In the genomic region with DNA sequence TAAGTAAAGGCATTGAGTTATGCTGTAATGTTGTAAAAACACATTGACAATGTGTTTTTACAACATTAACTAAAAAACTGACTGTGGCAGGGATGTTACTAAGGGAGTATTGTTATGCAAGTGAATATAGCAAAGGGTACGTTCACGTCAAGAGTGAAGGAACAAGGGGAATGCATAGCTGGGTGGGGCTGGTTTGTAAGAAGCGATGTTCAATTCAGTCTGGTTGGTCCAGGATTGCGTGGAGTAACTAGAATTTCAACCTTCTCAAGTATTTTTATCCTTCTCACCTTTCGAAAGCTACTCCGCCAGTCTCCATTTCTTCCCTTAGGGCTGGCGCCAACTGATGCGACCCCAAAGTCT, we compare ENCODE assay signal across 8 mouse cellular contexts. TPM values are rescaled to one million over a fixed set of nuclear protein-coding genes. Genes with fewer than 3 reads are reported as not detected.
DNase-seq lines count a peak whose midpoint lies in the region; ATAC-seq and TF ChIP-seq lines count a peak whose summit lies in the region.

No protein-coding gene starts in this region.

- TF ChIP-seq POLR2A in spleen, adult 2 months (IDR thresholded peaks at IDR 0.05; ENCODE audit: low read depth, low read length): no peak
- no peak for TF ChIP-seq POLR2A in limb, embryonic 14.5 days (IDR thresholded peaks at IDR 0.05; ENCODE audit: borderline replicate concordance, extremely low read depth, insufficient read depth, insufficient read length)

- ATAC-seq in cerebellum, adult (ENCODE audit: insufficient number of reproducible peaks, low FRiP score, low TSS enrichment): 0 out of 2 replicates have a peak, but pooled peaks have one; percentile 12
- peak; percentile 48 for ATAC-seq in limb, embryonic 14.5 days (ENCODE audit: low FRiP score, low read depth)
- ATAC-seq in stomach, postnatal 0 days (ENCODE audit: low FRiP score, low TSS enrichment): no peak

- H3K9ac ChIP-seq in limb, embryonic 14.5 days (ENCODE audit: low read depth, low read length, severe bottlenecking): peak overlapping the region; percentile 81; the same call in 1 of the 2 replicates
- H3K9ac ChIP-seq in stomach, postnatal 0 days (ENCODE audit: low read length): peak overlapping the region; percentile 93

- TF ChIP-seq EP300 in stomach, postnatal 0 days (optimal IDR thresholded peaks at IDR 0.05): no peak

- H3K27ac ChIP-seq in spleen, adult 2 months (ENCODE audit: insufficient read depth, low read length): peak overlapping the region; percentile 67; the same call in 1 of the 2 replicates
- H3K27ac ChIP-seq in limb, embryonic 14.5 days (replicated peaks; ENCODE audit: low read depth, low read length): peak overlapping the region; percentile 83; the same call in 1 of the 2 replicates
- H3K27ac ChIP-seq in stomach, postnatal 0 days (replicated peaks): peak overlapping the region; percentile 93

- H3K27me3 ChIP-seq in spleen, adult 2 months (ENCODE audit: control insufficient read depth, insufficient read depth, low read length): no peaks in the 10 kb centered on the region
- no peaks in the 10 kb centered on the region for H3K27me3 ChIP-seq in limb, embryonic 14.5 days (ENCODE audit: control insufficient read depth, insufficient read depth, low read length)
- no peaks in the 10 kb centered on the region for H3K27me3 ChIP-seq in stomach, postnatal 0 days (ENCODE audit: control insufficient read depth, insufficient read depth, low read length)

- peak overlapping the region; percentile 54 for H3K4me2 ChIP-seq in limb, embryonic 14.5 days (replicated peaks; ENCODE audit: low read depth, low read length, severe bottlenecking)
- peak overlapping the region; percentile 87 for H3K4me2 ChIP-seq in stomach, postnatal 0 days (replicated peaks; ENCODE audit: low read depth)

- peaks cover 3% of the 10 kb centered on the region; the same call in 1 of the 2 replicates for H3K4me1 ChIP-seq in spleen, adult 2 months (ENCODE audit: control insufficient read depth, insufficient read depth, insufficient read length)
- H3K4me1 ChIP-seq in limb, embryonic 14.5 days (ENCODE audit: control insufficient read depth, insufficient read depth, low read length): peaks cover 16% of the 10 kb centered on the region
- H3K4me1 ChIP-seq in stomach, postnatal 0 days (replicated peaks; ENCODE audit: control insufficient read depth, insufficient read depth): no peaks in the 10 kb centered on the region; the same call in 1 of the 2 replicates

- TF ChIP-seq CTCF in spleen, adult 2 months (IDR thresholded peaks at IDR 0.05; ENCODE audit: extremely low read depth, insufficient read depth, insufficient read length, insufficient replicate concordance): no peak
- no peak for TF ChIP-seq CTCF in stomach, postnatal 0 days (IDR thresholded peaks at IDR 0.05; ENCODE audit: low read depth)

- 11% methylated on average over 8 of the region's 8 CpGs for WGBS in spleen, adult 2 months
- WGBS in limb, embryonic 14.5 days: 2% methylated on average over 8 of the region's 8 CpGs
- under 1% methylated on average over 8 of the region's 8 CpGs for WGBS in stomach, postnatal 0 days

- no peaks in the 10 kb centered on the region for H3K9me3 ChIP-seq in limb, embryonic 14.5 days (ENCODE audit: control insufficient read depth, low read length)
- H3K9me3 ChIP-seq in stomach, postnatal 0 days (ENCODE audit: control insufficient read depth, low read length): no peaks in the 10 kb centered on the region

- peak overlapping the region; percentile 97 for H3K4me3 ChIP-seq in spleen, adult 2 months (ENCODE audit: extremely low read depth, insufficient read depth, insufficient read length)
- H3K4me3 ChIP-seq in limb, embryonic 14.5 days (replicated peaks; ENCODE audit: low read length): peak overlapping the region; percentile 62
- H3K4me3 ChIP-seq in stomach, postnatal 0 days (ENCODE audit: low read depth, low read length): peak overlapping the region; percentile 94

- no peaks in the 10 kb centered on the region for H3K36me3 ChIP-seq in spleen, adult 2 months (ENCODE audit: control insufficient read depth, insufficient read depth, low read length)
- no peaks in the 10 kb centered on the region for H3K36me3 ChIP-seq in limb, embryonic 14.5 days (ENCODE audit: control insufficient read depth, insufficient read depth, low read length)
- H3K36me3 ChIP-seq in stomach, postnatal 0 days (ENCODE audit: control insufficient read depth, insufficient read depth, low read length): no peaks in the 10 kb centered on the region

- DNase-seq in cerebellum, postnatal 14 days: no peak
- no peak for DNase-seq in spleen, adult 2 months (ENCODE audit: low read depth in 1 of 2, low spot score in 2 of 2)
- no peak for DNase-seq in spleen, postnatal 10 days (ENCODE audit: low spot score in 2 of 2)
- no peak for DNase-seq in limb, embryonic 14.5 days (ENCODE audit: low spot score)
- DNase-seq in stomach, postnatal 0 days (ENCODE audit: low spot score): no peak
- no peak for DNase-seq in cerebellum, adult 11 months
- DNase-seq in adrenal gland, adult 8-10 months: no peak

RNA-seq across cellular contexts. Expression of a gene that starts 0.4 kb away (rescaled TPM):
- polyA plus RNA-seq in spleen, adult 2 months (2012; rRNA removed): 11.1 and 19.8 TPM in 2 replicates
- polyA plus RNA-seq in limb, embryonic 14.5 days (2012; rRNA removed): 14.0 and 14.3 TPM in 2 replicates
- polyA plus RNA-seq in limb, embryonic 14.5 days (2014; fragmentation: Nextera tagmentation; extraction: Ambion mirVana): 20.9 and 24.7 TPM in 2 replicates
- 12.3 and 14.5 TPM in 2 replicates for polyA plus RNA-seq in stomach, postnatal 0 days (2015; fragmentation: Nextera tagmentation; extraction: Ambion mirVana)
- 10 to 100 TPM; 37.8 to 55.2 (median 47.2) TPM for total RNA-seq in adrenal gland, adult 8-10 months (2022)

RNA-seq across cellular contexts. Expression of a gene that starts 45.6 kb away (rescaled TPM):
- 2.0 and 2.5 TPM in 2 replicates for polyA plus RNA-seq in spleen, adult 2 months (2012; rRNA removed)
- 13.8 and 16.5 TPM in 2 replicates for polyA plus RNA-seq in limb, embryonic 14.5 days (2012; rRNA removed)
- polyA plus RNA-seq in limb, embryonic 14.5 days (2014; fragmentation: Nextera tagmentation; extraction: Ambion mirVana): 26.9 and 27.0 TPM in 2 replicates
- polyA plus RNA-seq in stomach, postnatal 0 days (2015; fragmentation: Nextera tagmentation; extraction: Ambion mirVana): 28.0 and 32.1 TPM in 2 replicates
- 10 to 100 TPM; 29.7 to 49.0 (median 34.9) TPM for total RNA-seq in adrenal gland, adult 8-10 months (2022)

RNA-seq across cellular contexts. Expression of a gene that starts 57.9 kb away (rescaled TPM):
- 2.1 and 2.7 TPM in 2 replicates for polyA plus RNA-seq in spleen, adult 2 months (2012; rRNA removed)
- 42.9 and 44.9 TPM in 2 replicates for polyA plus RNA-seq in limb, embryonic 14.5 days (2012; rRNA removed)
- polyA plus RNA-seq in limb, embryonic 14.5 days (2014; fragmentation: Nextera tagmentation; extraction: Ambion mirVana): 27.5 and 34.1 TPM in 2 replicates
- 8.2 and 10.2 TPM in 2 replicates for polyA plus RNA-seq in stomach, postnatal 0 days (2015; fragmentation: Nextera tagmentation; extraction: Ambion mirVana)
- 10 to 100 TPM; 14.7 to 70.7 (median 43.7) TPM for total RNA-seq in adrenal gland, adult 8-10 months (2022)
